Mouse (Mus musculus): ENCODE data around the gene Trmt6. TPM values are rescaled to one million over a fixed set of nuclear protein-coding genes. Genes with fewer than 3 reads are reported as not detected.

The Trmt6 gene
- polyA plus RNA-seq (2012; ENCODE audit: insufficient read depth, insufficient read length, low replicate concordance, missing spikeins), result not detected in 2 replicates

DNA sequence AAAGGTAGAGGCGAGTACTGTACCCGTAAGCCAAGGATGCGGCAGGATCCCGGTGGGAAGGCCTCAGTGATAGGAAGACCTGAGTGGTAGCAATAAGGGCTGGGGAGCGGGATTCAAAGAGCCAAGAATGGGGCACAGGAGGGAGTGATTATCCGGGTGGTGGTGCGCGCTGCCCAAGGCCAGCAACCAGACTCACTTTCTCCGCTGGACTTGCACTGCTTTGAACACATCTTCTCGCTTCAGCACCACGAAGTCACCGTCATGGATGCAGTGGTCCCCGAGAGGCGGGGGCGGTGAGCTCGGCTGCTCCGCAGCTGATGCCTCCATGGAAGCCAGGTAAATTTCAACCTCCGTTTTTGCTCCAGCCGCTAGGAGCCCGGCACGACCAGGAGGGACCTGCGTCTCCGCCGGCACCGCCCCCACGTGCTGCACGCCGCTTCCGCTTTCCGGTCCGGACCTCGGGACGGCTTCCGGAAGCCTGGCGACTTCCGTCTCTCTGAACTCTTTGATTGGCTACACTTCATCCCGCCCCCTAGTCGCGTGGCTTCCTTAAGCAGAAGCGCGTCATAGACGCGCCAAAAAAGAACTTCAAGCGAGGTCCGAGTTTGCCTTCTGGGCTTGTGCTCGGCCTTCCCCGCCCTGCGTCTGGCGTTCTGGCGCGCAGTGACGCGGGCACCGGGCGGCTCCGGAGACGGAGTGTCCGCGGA, at the start of gene Trmt6, which contains the start of gene Mcm8:
Gene Trmt6, minus strand, starts transcription at position 448 of the 707 bp plus-strand sequence.
Gene Mcm8, plus strand, starts transcription at position 534 of the 707 bp plus-strand sequence.
- H3K4me3 ChIP-seq (ENCODE audit: insufficient read depth, low read depth, low read length), result peak within 1 kb of the TSS; percentile 77
- H3K27ac ChIP-seq (ENCODE audit: insufficient read depth, low read depth, low read length), result no peak within 1 kb of the TSS
- TF ChIP-seq CTCF (IDR thresholded peaks at IDR 0.05; ENCODE audit: insufficient read depth, low read depth, low read length) (0 out of 2 replicates have a peak, but pooled peaks have one; percentile 29), POLR2A (IDR thresholded peaks at IDR 0.05; ENCODE audit: insufficient read depth, low read depth, low read length) (peak; percentile 37; the same call in 1 of the 2 replicates)
- no peaks in the 10 kb centered on the region; the same call in 1 of the 2 replicates for H3K4me1 ChIP-seq (ENCODE audit: control insufficient read depth, insufficient read depth, low read length)
- WGBS, result under 1% methylated on average over 59 of the region's 59 CpGs

DNA sequence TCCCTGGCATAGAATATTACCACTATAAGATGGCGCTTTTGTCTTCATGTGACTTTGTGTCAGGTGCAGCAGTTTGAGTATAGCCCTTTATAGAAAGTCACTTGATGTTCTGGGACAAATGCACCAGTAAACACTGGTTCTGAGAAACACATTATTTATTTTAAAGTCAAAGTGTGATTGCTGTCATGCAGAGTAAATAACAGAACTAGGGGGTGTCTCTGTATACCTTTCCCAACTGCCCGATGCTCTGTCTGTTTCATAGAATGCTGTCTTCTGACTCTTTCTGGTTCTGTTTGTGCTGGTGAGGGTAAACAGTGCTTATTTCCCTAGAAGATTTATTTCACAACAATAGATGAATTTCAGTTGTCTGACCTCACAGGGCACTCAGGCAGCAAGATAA, 47.5 kb upstream of the Trmt6 start:
- WGBS, result 91% methylated on average over 2 of the region's 2 CpGs

DNA sequence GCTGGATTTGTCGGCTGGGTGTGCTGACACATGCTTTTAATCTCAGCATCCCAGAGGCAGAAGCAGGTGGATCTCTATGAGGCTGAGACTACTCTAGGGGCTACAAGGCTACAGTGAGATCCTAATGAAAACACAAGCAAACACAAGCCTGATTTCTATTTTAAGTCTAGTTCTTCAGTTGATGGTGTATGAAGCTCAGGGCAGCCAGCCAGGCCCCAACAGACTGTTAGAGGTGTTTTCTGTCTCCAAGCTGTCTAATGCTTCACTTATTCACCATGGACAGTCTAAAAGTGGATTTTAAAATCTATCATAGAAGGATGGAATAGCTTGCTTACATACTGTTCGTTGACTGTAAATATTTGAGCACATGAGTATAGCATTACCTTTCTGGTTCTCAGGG, 45.6 kb upstream of the Trmt6 start:
- 83% methylated on average over 2 of the region's 2 CpGs for WGBS
- no peak overlapping the region for H3K4me3 ChIP-seq (ENCODE audit: insufficient read depth, low read depth, low read length)
- no peak overlapping the region for H3K27ac ChIP-seq (ENCODE audit: insufficient read depth, low read depth, low read length)
- TF ChIP-seq CTCF (IDR thresholded peaks at IDR 0.05; ENCODE audit: insufficient read depth, low read depth, low read length) (no peak), POLR2A (IDR thresholded peaks at IDR 0.05; ENCODE audit: insufficient read depth, low read depth, low read length) (no peak)
- H3K4me1 ChIP-seq (ENCODE audit: control insufficient read depth, insufficient read depth, low read length), result no peaks in the 10 kb centered on the region

More for the DNA sequence above, 47.5 kb upstream of the Trmt6 start:
- no peak overlapping the region for H3K27ac ChIP-seq (ENCODE audit: insufficient read depth, low read depth, low read length)
- no peak overlapping the region for H3K4me3 ChIP-seq (ENCODE audit: insufficient read depth, low read depth, low read length)
- H3K4me1 ChIP-seq (ENCODE audit: control insufficient read depth, insufficient read depth, low read length), result no peaks in the 10 kb centered on the region
- no peak for TF ChIP-seq CTCF (IDR thresholded peaks at IDR 0.05; ENCODE audit: insufficient read depth, low read depth, low read length)
- TF ChIP-seq POLR2A (IDR thresholded peaks at IDR 0.05; ENCODE audit: insufficient read depth, low read depth, low read length), result no peak

DNA sequence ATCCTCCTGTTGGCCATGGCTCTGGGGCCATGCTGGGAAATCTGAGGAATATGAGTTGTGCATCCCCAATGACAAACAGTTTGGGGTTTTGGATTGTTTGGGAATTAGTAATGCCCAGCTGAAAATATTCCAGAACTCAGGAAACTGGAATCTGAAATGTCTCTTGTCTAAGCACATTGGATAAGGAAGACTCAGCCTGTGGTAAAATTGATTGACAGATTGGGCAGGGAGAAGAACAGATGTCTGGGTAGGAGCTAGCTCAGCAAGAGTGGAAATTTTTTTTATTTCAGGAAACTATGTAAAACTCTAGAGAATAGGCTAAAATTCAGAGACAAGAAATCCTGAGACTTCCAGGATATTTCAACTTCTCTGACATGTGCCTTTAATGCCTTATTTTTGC, 44.6 kb upstream of the Trmt6 start:
- no peak overlapping the region for H3K27ac ChIP-seq (ENCODE audit: insufficient read depth, low read depth, low read length)
- no peak overlapping the region for H3K4me3 ChIP-seq (ENCODE audit: insufficient read depth, low read depth, low read length)
- peaks cover 2% of the 10 kb centered on the region; the same call in 1 of the 2 replicates for H3K4me1 ChIP-seq (ENCODE audit: control insufficient read depth, insufficient read depth, low read length)
- TF ChIP-seq CTCF (IDR thresholded peaks at IDR 0.05; ENCODE audit: insufficient read depth, low read depth, low read length), result no peak
- no peak for TF ChIP-seq POLR2A (IDR thresholded peaks at IDR 0.05; ENCODE audit: insufficient read depth, low read depth, low read length)

DNA sequence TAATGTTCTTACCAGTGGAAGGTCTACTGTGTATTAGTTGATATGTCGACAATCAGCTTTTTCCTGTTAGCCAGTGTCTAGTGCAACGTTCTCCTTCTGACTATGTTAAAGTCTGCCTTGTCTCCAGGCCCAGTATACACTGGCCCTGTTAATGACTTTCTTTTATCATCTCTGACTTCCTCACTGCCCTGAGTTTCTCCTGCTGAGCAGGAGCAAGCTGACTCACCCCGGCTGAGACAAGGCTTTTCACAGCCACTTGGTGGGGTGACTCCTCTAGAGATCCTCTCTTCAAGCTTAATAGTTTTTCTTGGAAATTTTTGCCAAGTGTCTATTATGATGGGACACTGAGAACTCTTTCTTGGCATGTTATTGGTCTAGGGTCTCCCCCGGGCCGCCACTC, 40.5 kb upstream of the Trmt6 start:
- Histone ChIP-seq H3K4me1 (ENCODE audit: control insufficient read depth, insufficient read depth, low read length) (peaks cover 2% of the 10 kb centered on the region; the same call in 1 of the 2 replicates), H3K4me3 (ENCODE audit: insufficient read depth, low read depth, low read length) (no peak overlapping the region), H3K27ac (ENCODE audit: insufficient read depth, low read depth, low read length) (no peak overlapping the region)
- WGBS, result 62% methylated on average over 5 of the region's 5 CpGs
- TF ChIP-seq CTCF (IDR thresholded peaks at IDR 0.05; ENCODE audit: insufficient read depth, low read depth, low read length) (no peak), POLR2A (IDR thresholded peaks at IDR 0.05; ENCODE audit: insufficient read depth, low read depth, low read length) (no peak)

DNA sequence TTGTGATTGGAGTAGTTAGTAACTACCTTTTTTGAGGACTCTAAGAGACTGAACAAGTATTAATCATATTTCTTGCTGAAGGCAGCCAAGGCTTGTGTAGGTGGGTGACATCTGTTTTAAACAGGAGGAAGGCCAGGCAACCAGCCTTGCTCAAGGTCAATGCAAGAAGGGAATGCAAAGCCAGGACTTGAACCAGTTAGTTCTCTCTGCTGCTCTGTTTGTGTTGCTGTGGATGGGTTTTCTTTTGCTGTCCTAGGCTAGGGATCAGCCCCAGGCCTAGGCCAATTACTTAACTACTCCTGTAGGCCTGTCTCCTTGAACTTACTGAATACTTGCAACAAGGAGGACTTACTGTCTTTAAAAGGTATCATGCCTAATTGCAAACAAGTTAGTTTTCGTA, 37.2 kb upstream of the Trmt6 start:
- no peak for TF ChIP-seq CTCF (IDR thresholded peaks at IDR 0.05; ENCODE audit: insufficient read depth, low read depth, low read length)
- no peak for TF ChIP-seq POLR2A (IDR thresholded peaks at IDR 0.05; ENCODE audit: insufficient read depth, low read depth, low read length)
- 96% methylated on average over 1 of the region's 1 CpGs for WGBS
- Histone ChIP-seq H3K4me1 (ENCODE audit: control insufficient read depth, insufficient read depth, low read length) (peaks cover 7% of the 10 kb centered on the region), H3K4me3 (ENCODE audit: insufficient read depth, low read depth, low read length) (no peak overlapping the region), H3K27ac (ENCODE audit: insufficient read depth, low read depth, low read length) (no peak overlapping the region)

DNA sequence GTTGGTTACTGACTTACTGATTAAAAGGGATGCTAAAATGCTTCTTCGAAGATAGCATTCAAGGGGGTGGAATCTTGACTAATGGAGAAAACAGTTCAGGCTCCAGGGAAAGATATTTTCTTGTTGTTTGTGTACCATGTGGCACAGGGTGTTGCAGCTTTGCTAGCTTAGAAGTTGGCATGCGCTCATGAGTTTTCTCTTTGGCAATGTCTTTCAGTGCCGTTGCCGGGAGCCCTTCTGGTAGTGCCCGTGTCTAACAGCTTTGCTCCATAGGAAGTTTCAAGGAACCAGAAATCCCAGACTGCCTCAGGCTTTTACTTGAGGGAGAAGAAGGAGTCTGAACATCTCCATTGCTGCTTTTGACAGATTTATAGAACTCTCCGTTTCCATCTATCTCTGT, 33.3 kb upstream of the Trmt6 start:
- WGBS, result 48% methylated on average over 6 of the region's 6 CpGs
- no peak overlapping the region for H3K4me3 ChIP-seq (ENCODE audit: insufficient read depth, low read depth, low read length)

DNA sequence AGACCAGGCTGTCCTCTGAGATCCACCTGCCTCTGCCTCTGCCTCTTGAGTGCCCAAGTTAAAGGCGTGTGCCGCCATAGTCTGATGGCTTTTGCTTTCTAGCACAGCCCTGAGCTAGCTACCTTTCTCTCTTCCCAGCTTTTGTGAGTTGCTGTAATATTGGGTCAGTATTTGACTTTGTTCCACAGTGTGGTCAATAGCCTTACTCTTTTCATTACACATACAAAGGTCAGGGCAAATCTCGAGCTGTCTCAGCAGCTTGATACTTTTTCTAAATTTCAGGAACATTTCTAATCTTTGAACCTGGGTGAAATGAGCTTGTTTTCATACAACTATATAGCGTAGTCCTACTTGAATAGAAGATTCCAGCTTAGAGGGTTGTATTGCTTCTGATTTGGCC, 32.5 kb upstream of the Trmt6 start:
- TF ChIP-seq POLR2A (IDR thresholded peaks at IDR 0.05; ENCODE audit: insufficient read depth, low read depth, low read length) (no peak), CTCF (IDR thresholded peaks at IDR 0.05; ENCODE audit: insufficient read depth, low read depth, low read length) (no peak)
- H3K4me3 ChIP-seq (ENCODE audit: insufficient read depth, low read depth, low read length), result no peak overlapping the region
- no peak overlapping the region for H3K27ac ChIP-seq (ENCODE audit: insufficient read depth, low read depth, low read length)
- 82% methylated on average over 4 of the region's 4 CpGs for WGBS
- H3K4me1 ChIP-seq (ENCODE audit: control insufficient read depth, insufficient read depth, low read length), result peaks cover 14% of the 10 kb centered on the region

More for the DNA sequence above, 33.3 kb upstream of the Trmt6 start:
- no peak for TF ChIP-seq POLR2A (IDR thresholded peaks at IDR 0.05; ENCODE audit: insufficient read depth, low read depth, low read length)
- TF ChIP-seq CTCF (IDR thresholded peaks at IDR 0.05; ENCODE audit: insufficient read depth, low read depth, low read length), result no peak
- no peak overlapping the region for H3K27ac ChIP-seq (ENCODE audit: insufficient read depth, low read depth, low read length)
- peaks cover 14% of the 10 kb centered on the region for H3K4me1 ChIP-seq (ENCODE audit: control insufficient read depth, insufficient read depth, low read length)

DNA sequence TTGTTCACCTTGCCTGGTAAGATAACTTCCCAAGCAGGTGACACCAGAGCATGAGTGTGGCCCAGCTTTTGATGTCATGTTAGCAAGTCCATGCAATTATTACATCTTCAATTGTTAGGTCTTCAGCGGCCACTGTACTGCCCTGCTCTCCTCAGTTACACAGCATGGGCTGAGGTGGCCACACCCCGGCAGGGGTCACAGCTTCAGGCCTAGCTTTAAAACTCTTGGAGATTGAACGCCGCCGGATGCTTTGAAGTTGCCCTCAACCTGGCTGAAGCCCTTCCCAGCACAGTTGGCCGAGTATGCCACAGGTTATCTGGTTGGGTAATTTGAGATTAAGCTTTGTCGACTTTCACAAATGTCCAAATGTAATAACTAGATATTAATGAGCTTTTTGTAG, 31.7 kb upstream of the Trmt6 start:
- H3K4me1 ChIP-seq (ENCODE audit: control insufficient read depth, insufficient read depth, low read length), result peaks cover 14% of the 10 kb centered on the region
- TF ChIP-seq POLR2A (IDR thresholded peaks at IDR 0.05; ENCODE audit: insufficient read depth, low read depth, low read length), result no peak
- TF ChIP-seq CTCF (IDR thresholded peaks at IDR 0.05; ENCODE audit: insufficient read depth, low read depth, low read length), result no peak
- 35% methylated on average over 7 of the region's 7 CpGs for WGBS
- H3K27ac ChIP-seq (ENCODE audit: insufficient read depth, low read depth, low read length), result no peak overlapping the region
- peak overlapping the region; percentile 35 for H3K4me3 ChIP-seq (ENCODE audit: insufficient read depth, low read depth, low read length)

Data from olfactory bulb, adult 2 months (tissue).